Mouse (Mus musculus): ENCODE results near the gene Gm49366.

- TF ChIP-seq CTCF (IDR thresholded peaks at IDR 0.05; ENCODE audit: control insufficient read depth, insufficient read depth, insufficient replicate concordance, low read depth, low read length) (no peak), POLR2A (IDR thresholded peaks at IDR 0.05; ENCODE audit: control insufficient read depth, low read depth, low read length) (no peak)
These were observed 34.9 kb upstream of the Gm49366 start for GRCm38 (mm10) chr12:84003866-84004265.
